Mouse (Mus musculus): ENCODE measurements around the gene Lrrfip1. TPM values are rescaled to one million over a fixed set of nuclear protein-coding genes. Genes with fewer than 3 reads are reported as not detected.

Lrrfip1 gene
- polyA plus RNA-seq, 1 experiment from 2014 or later, result 26.2 TPM

DNA sequence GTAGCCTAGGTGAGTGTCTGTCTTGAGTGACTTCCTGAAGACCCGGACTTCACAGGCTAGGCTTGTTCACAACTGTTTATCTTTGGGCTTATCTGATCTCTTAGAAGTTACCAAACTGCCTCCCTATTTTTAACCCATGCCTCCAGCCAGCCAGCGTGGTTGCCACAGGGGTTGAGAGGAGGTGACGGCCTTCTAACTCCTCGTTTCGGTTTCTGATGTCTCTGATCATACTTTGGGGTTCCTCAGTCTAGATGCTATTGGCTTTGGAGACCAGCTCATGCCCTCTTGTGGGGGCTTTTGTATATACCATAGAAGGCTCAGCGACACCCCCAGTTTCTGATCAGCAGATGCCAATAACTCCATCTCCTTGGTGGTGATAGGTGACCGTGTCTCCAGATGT lies 11.7 kb downstream of the Lrrfip1 start:
- 64% methylated on average over 7 of the region's 7 CpGs for WGBS
- Histone ChIP-seq H3K27me3 (ENCODE audit: control insufficient read depth, insufficient read depth, low read length) (no peaks in the 10 kb centered on the region), H3K9me3 (ENCODE audit: control insufficient read depth, low read length) (no peaks in the 10 kb centered on the region), H3K4me1 (ENCODE audit: control insufficient read depth, insufficient read depth, low read length) (peaks cover 6% of the 10 kb centered on the region), H3K4me3 (ENCODE audit: low read depth, low read length) (no peak overlapping the region), H3K4me2 (ENCODE audit: low read depth, severe bottlenecking) (no peak overlapping the region), H3K27ac (replicated peaks; ENCODE audit: low read depth, low read length) (no peak overlapping the region), H3K36me3 (ENCODE audit: control insufficient read depth, insufficient read depth, low read length) (no peaks in the 10 kb centered on the region), H3K9ac (ENCODE audit: low read length) (no peak overlapping the region)
- ATAC-seq (ENCODE audit: insufficient number of reproducible peaks, low FRiP score, low TSS enrichment, low read depth) (no peak), DNase-seq (ENCODE audit: low spot score) (no peak)

DNA sequence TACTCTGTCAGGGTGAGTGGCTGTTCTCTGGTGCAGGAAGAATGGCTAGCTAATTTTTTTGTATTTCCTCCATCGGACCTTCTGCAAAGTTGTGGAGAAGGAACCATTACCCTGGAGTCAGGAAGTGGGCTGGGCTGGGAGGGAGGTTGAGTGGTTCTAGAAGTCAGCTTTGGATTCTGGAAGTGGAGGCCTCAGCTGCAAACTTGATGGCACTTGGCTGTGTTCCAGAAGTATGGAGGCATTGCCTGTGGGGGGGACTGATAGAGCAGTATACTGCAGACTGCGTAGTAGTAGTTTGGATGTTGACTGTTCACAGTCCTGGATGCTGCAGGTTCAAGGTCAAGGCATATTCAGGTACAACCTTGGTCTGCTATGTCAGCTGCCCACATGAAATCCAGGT lies 12.2 kb downstream of the Lrrfip1 start:
- WGBS, result 94% methylated on average over 2 of the region's 2 CpGs
- H3K4me1 ChIP-seq (ENCODE audit: control insufficient read depth, insufficient read depth, low read length), result peaks cover 6% of the 10 kb centered on the region
- DNase-seq (ENCODE audit: low spot score) (no peak), ATAC-seq (ENCODE audit: insufficient number of reproducible peaks, low FRiP score, low TSS enrichment, low read depth) (no peak)
- H3K9ac ChIP-seq (ENCODE audit: low read length), result no peak overlapping the region
- H3K9me3 ChIP-seq (ENCODE audit: control insufficient read depth, low read length), result no peaks in the 10 kb centered on the region
- no peak overlapping the region for H3K4me3 ChIP-seq (ENCODE audit: low read depth, low read length)
- no peak overlapping the region for H3K27ac ChIP-seq (replicated peaks; ENCODE audit: low read depth, low read length)
- no peak overlapping the region for H3K4me2 ChIP-seq (ENCODE audit: low read depth, severe bottlenecking)
- H3K36me3 ChIP-seq (ENCODE audit: control insufficient read depth, insufficient read depth, low read length), result no peaks in the 10 kb centered on the region
- no peaks in the 10 kb centered on the region for H3K27me3 ChIP-seq (ENCODE audit: control insufficient read depth, insufficient read depth, low read length)

DNA sequence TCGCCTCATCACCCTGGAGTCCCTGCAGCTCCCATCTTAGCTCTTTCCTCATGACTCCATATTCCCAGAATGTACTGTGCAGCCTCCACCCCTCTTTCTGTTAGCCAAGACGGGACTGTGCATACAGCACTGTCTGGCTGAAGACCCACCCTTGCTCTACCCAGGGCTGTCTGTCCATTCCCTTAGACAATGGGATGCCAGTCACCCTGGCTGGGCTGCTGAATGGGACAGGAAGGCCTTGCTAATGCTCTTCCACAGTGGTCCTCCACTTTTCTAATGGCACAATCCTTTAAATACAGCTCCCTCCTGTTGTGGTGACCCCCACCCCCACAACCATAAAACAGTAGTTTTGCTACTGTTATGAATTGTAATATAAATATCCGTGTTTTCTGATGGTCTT lies 12.8 kb downstream of the Lrrfip1 start:
- DNase-seq (ENCODE audit: low spot score), result no peak
- Histone ChIP-seq H3K4me2 (ENCODE audit: low read depth, severe bottlenecking) (no peak overlapping the region), H3K4me1 (ENCODE audit: control insufficient read depth, insufficient read depth, low read length) (peaks cover 6% of the 10 kb centered on the region), H3K36me3 (ENCODE audit: control insufficient read depth, insufficient read depth, low read length) (no peaks in the 10 kb centered on the region), H3K27ac (replicated peaks; ENCODE audit: low read depth, low read length) (no peak overlapping the region), H3K9me3 (ENCODE audit: control insufficient read depth, low read length) (no peaks in the 10 kb centered on the region), H3K27me3 (ENCODE audit: control insufficient read depth, insufficient read depth, low read length) (no peaks in the 10 kb centered on the region), H3K4me3 (ENCODE audit: low read depth, low read length) (no peak overlapping the region), H3K9ac (ENCODE audit: low read length) (no peak overlapping the region)
- ATAC-seq (ENCODE audit: insufficient number of reproducible peaks, low FRiP score, low TSS enrichment, low read depth), result no peak
- 81% methylated on average over 3 of the region's 3 CpGs for WGBS

DNA sequence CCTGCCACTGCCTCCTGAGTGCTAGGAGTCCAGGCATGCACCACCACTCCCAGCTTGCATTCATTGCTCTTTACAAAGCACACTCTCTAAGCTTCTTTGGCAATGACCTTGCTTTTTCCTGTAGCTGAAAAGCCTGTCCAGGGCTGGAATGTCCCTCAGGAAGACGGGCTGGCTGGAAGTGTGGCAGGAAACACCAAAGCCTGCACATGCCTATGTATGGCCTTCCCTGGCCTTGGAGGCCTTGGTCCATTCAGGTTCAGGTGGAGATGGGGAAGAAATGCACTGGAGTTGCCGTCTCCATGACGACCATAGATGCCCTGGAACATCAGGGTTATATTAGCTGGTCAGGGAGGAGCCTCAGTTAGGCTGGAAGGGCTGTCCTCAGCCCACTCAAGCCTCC lies 15.3 kb downstream of the Lrrfip1 start:
- ATAC-seq (ENCODE audit: insufficient number of reproducible peaks, low FRiP score, low TSS enrichment, low read depth) (no peak), DNase-seq (ENCODE audit: low spot score) (no peak)
- H3K4me3 ChIP-seq (ENCODE audit: low read depth, low read length), result no peak overlapping the region
- no peak overlapping the region for H3K27ac ChIP-seq (replicated peaks; ENCODE audit: low read depth, low read length)
- peaks cover 6% of the 10 kb centered on the region for H3K4me1 ChIP-seq (ENCODE audit: control insufficient read depth, insufficient read depth, low read length)
- no peaks in the 10 kb centered on the region for H3K9me3 ChIP-seq (ENCODE audit: control insufficient read depth, low read length)
- no peak overlapping the region for H3K9ac ChIP-seq (ENCODE audit: low read length)
- H3K4me2 ChIP-seq (ENCODE audit: low read depth, severe bottlenecking), result no peak overlapping the region
- 74% methylated on average over 3 of the region's 3 CpGs for WGBS
- no peaks in the 10 kb centered on the region for H3K36me3 ChIP-seq (ENCODE audit: control insufficient read depth, insufficient read depth, low read length)
- no peaks in the 10 kb centered on the region for H3K27me3 ChIP-seq (ENCODE audit: control insufficient read depth, insufficient read depth, low read length)

DNA sequence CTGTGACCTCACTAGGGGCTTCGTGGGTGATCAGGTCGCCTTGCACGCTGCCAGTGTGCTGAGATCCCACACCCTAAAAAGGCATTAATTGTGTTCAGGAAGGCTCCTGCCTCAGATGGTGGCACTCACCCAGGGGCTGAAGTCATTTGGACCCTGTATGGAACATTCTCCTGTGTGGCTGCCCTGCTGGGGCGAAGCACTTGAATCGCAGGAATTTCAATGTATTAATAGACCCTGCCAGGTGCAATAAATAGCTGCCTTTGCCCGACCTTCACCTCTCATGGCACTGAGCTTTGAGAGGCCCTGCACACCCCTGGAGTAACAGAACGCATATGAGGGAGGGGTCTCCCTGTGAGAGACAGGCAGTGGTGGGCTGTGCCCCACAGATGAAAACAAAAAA lies 17.0 kb downstream of the Lrrfip1 start:
- H3K4me3 ChIP-seq (ENCODE audit: low read depth, low read length), result no peak overlapping the region
- H3K36me3 ChIP-seq (ENCODE audit: control insufficient read depth, insufficient read depth, low read length), result no peaks in the 10 kb centered on the region
- WGBS, result 75% methylated on average over 7 of the region's 7 CpGs
- ATAC-seq (ENCODE audit: insufficient number of reproducible peaks, low FRiP score, low TSS enrichment, low read depth) (no peak), DNase-seq (ENCODE audit: low spot score) (no peak)
- H3K4me1 ChIP-seq (ENCODE audit: control insufficient read depth, insufficient read depth, low read length), result peaks cover 6% of the 10 kb centered on the region
- H3K27ac ChIP-seq (replicated peaks; ENCODE audit: low read depth, low read length), result no peak overlapping the region
- H3K9me3 ChIP-seq (ENCODE audit: control insufficient read depth, low read length), result no peaks in the 10 kb centered on the region
- H3K27me3 ChIP-seq (ENCODE audit: control insufficient read depth, insufficient read depth, low read length), result no peaks in the 10 kb centered on the region
- no peak overlapping the region for H3K4me2 ChIP-seq (ENCODE audit: low read depth, severe bottlenecking)
- H3K9ac ChIP-seq (ENCODE audit: low read length), result no peak overlapping the region

DNA sequence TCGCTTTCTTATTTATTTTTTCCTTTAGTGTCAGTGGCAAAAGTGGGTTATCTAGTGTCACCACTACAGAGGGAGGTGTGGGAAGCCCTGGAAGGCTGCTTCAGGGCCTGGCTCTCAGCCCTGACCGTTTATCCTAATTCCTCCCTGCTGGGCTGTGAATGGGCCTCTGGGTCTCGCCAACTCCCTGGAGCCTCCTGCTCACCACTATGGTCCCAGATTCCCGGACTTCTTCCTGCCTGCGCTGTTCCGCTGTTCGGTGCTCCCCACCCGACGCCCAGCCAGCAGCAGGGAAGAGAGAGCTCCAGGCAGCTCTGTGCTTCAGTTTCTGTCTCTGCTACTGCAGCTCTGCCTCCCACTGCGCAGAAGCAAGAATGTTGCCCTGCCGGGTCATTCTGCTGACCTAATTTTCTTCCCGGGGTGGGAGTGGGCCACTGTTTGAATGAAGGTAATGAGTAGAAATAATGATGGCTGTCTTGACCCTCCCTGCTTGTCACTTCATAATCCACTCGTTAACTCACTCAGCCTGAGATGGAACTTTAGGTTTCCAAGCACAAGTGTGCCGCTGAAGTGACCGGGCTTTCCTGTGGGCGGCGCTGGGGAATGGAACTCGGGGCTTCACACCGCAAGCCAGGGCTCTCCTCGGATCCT lies 18.7 kb downstream of the Lrrfip1 start:
- no peaks in the 10 kb centered on the region for H3K9me3 ChIP-seq (ENCODE audit: control insufficient read depth, low read length)
- H3K4me2 ChIP-seq (ENCODE audit: low read depth, severe bottlenecking), result peak overlapping the region; percentile 29; the same call in 1 of the 2 replicates
- no peak overlapping the region; the same call in 1 of the 2 replicates for H3K27ac ChIP-seq (replicated peaks; ENCODE audit: low read depth, low read length)
- no peaks in the 10 kb centered on the region for H3K27me3 ChIP-seq (ENCODE audit: control insufficient read depth, insufficient read depth, low read length)
- no peak overlapping the region for H3K4me3 ChIP-seq (ENCODE audit: low read depth, low read length)
- ATAC-seq (ENCODE audit: insufficient number of reproducible peaks, low FRiP score, low TSS enrichment, low read depth), result no peak
- WGBS, result 8% methylated on average over 20 of the region's 20 CpGs
- peaks cover 3% of the 10 kb centered on the region for H3K4me1 ChIP-seq (ENCODE audit: control insufficient read depth, insufficient read depth, low read length)
- H3K36me3 ChIP-seq (ENCODE audit: control insufficient read depth, insufficient read depth, low read length), result no peaks in the 10 kb centered on the region
- peak; percentile 45 for DNase-seq (ENCODE audit: low spot score)
- H3K9ac ChIP-seq (ENCODE audit: low read length), result no peak overlapping the region

DNA sequence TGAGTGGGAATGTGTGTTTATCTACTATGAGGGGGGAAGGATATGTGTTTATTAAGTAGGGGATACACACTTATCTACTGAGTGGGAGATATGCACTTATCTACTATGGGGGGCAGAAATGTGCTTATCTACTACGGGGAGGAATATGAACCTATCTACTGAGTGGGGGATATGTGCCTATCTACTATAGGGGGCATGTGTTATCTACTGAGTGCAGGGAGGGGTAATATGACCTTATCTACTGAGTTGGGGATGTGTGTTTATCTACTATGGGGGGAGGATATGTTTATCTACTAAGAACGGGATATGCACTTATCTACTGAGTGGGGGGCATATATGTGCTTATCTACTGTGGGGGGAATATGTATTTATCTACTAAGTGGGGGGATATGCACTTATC lies 20.8 kb downstream of the Lrrfip1 start:
- ATAC-seq (ENCODE audit: insufficient number of reproducible peaks, low FRiP score, low TSS enrichment, low read depth), result no peak
- H3K4me1 ChIP-seq (ENCODE audit: control insufficient read depth, insufficient read depth, low read length), result no peaks in the 10 kb centered on the region
- no peaks in the 10 kb centered on the region for H3K36me3 ChIP-seq (ENCODE audit: control insufficient read depth, insufficient read depth, low read length)
- 96% methylated on average over 2 of the region's 2 CpGs for WGBS
- H3K9me3 ChIP-seq (ENCODE audit: control insufficient read depth, low read length), result no peaks in the 10 kb centered on the region
- no peak overlapping the region for H3K4me3 ChIP-seq (ENCODE audit: low read depth, low read length)
- H3K9ac ChIP-seq (ENCODE audit: low read length), result no peak overlapping the region
- no peaks in the 10 kb centered on the region for H3K27me3 ChIP-seq (ENCODE audit: control insufficient read depth, insufficient read depth, low read length)
- no peak overlapping the region for H3K4me2 ChIP-seq (ENCODE audit: low read depth, severe bottlenecking)
- H3K27ac ChIP-seq (replicated peaks; ENCODE audit: low read depth, low read length), result no peak overlapping the region
- no peak for DNase-seq (ENCODE audit: low spot score)

DNA sequence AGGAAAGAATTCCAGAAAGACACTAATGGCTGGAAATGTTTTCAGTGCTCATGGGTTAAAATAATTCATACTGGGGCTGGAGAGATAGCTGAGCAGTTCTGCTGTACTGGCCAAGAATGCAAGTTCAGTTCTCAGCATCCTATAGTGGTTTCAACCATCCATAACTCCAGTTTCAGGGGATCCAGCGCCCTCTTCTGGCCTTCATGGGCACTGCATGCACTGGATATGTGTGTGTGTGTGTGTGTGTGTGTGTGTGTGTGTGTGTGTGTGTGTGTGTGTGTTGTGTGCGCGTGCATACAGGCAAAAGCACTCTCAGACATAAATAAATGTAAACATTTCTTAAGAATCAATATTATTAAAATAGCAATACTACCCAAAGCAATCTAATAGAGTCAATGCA lies 22.8 kb downstream of the Lrrfip1 start:
- H3K4me2 ChIP-seq (ENCODE audit: low read depth, severe bottlenecking), result no peak overlapping the region
- H3K27me3 ChIP-seq (ENCODE audit: control insufficient read depth, insufficient read depth, low read length), result no peaks in the 10 kb centered on the region
- H3K27ac ChIP-seq (replicated peaks; ENCODE audit: low read depth, low read length), result no peak overlapping the region
- no peaks in the 10 kb centered on the region for H3K36me3 ChIP-seq (ENCODE audit: control insufficient read depth, insufficient read depth, low read length)
- H3K9ac ChIP-seq (ENCODE audit: low read length), result no peak overlapping the region
- WGBS, result 59% methylated on average over 3 of the region's 3 CpGs
- ATAC-seq (ENCODE audit: insufficient number of reproducible peaks, low FRiP score, low TSS enrichment, low read depth), result no peak
- H3K4me1 ChIP-seq (ENCODE audit: control insufficient read depth, insufficient read depth, low read length), result no peaks in the 10 kb centered on the region
- H3K9me3 ChIP-seq (ENCODE audit: control insufficient read depth, low read length), result no peaks in the 10 kb centered on the region
- no peak overlapping the region for H3K4me3 ChIP-seq (ENCODE audit: low read depth, low read length)
- DNase-seq (ENCODE audit: low spot score), result no peak
